18 mouse cellular contexts compared by ENCODE assay signal in the genomic region with DNA sequence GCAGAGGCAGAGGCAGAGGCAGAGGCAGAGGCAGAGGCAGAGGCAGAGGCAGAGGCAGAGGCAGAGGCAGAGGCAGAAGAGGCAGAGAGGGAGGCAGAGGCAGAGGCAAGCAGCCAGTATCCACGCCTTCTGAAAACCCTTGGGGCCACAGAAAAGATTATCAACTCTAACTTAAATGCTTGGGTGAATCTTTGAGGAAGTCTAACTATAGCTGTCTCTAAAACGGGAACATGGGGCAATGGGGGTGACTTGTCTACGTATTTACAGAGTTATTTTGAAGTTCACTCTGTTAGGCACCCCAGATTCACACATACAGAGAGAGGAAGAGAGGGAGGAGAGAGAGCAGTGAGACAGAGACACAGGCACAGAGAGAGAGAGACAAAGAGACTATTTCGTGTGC.
DNase-seq lines count a peak whose midpoint lies in the region; ATAC-seq and TF ChIP-seq lines count a peak whose summit lies in the region.
"Had no signal": no experiment of that assay in that cellular context is flagged by ENCODE, and none has a peak within 500 bp of the region (broad histone marks: within the 10 kb centered on the region; RNA-seq: fewer than 3 reads in every experiment).

No protein-coding gene starts in this region.

- no peak overlapping the region for H3K27ac ChIP-seq in liver, adult 2 months (replicated peaks; ENCODE audit: insufficient read depth, low read depth, low read length)
- H3K27ac ChIP-seq in liver, embryonic 11.5 days (ENCODE audit: low read depth, low read length) = no peak overlapping the region
- H3K27ac ChIP-seq in CH12.LX (ENCODE audit: insufficient read depth, low read depth) = peak overlapping the region; percentile 67
- H3K27ac ChIP-seq in hindbrain, embryonic 12.5 days = no peak overlapping the region
- H3K27ac ChIP-seq: embryonic facial prominence, embryonic 10.5 days; forebrain, embryonic 13.5 days; heart, embryonic 15.5 days; limb, embryonic 15.5 days; midbrain, embryonic 12.5 days had no signal

- peaks cover 2% of the 10 kb centered on the region; the same call in 1 of the 2 replicates for H3K4me1 ChIP-seq in liver, adult 2 months (ENCODE audit: control insufficient read depth, insufficient read depth, low read length)
- peaks cover 29% of the 10 kb centered on the region for H3K4me1 ChIP-seq in liver, embryonic 11.5 days (replicated peaks; ENCODE audit: control insufficient read depth, insufficient read depth, low read length)
- peaks cover 30 to 54% of the 10 kb centered on the region in 2 experiments for H3K4me1 ChIP-seq in CH12.LX (ENCODE audit: control insufficient read depth in 1 of 2, insufficient read depth in 2 of 2)
- peaks cover 4% of the 10 kb centered on the region for H3K4me1 ChIP-seq in hindbrain, embryonic 12.5 days

- no peak overlapping the region for H3K9ac ChIP-seq in liver, adult 2 months (ENCODE audit: low read depth, low read length)
- no peak overlapping the region for H3K9ac ChIP-seq in liver, embryonic 11.5 days (ENCODE audit: low read depth, low read length)
- H3K9ac ChIP-seq in CH12.LX (ENCODE audit: insufficient read depth, low read depth) = no peak overlapping the region
- no peak overlapping the region for H3K9ac ChIP-seq in hindbrain, embryonic 12.5 days
- H3K9ac ChIP-seq: forebrain, embryonic 13.5 days; heart, embryonic 15.5 days; limb, embryonic 15.5 days; midbrain, embryonic 12.5 days had no signal

- TF ChIP-seq CTCF in liver, adult 2 months (IDR thresholded peaks at IDR 0.05; ENCODE audit: low read depth, low read length) = no peak
- no peak for TF ChIP-seq CTCF in CH12.LX (conservative IDR thresholded peaks at IDR 0.05 in 1 of 2, IDR thresholded peaks at IDR 0.05 in 1 of 2; ENCODE audit: low read depth in 2 of 2, low read length in 2 of 2)

- 74% methylated on average over 4 of the region's 4 CpGs for WGBS in liver, adult 2 months
- 49% methylated on average over 4 of the region's 4 CpGs for WGBS in liver, embryonic 11.5 days
- 86% methylated on average over 4 of the region's 4 CpGs for WGBS in hindbrain, embryonic 12.5 days

- intact Hi-C loops in left cerebral cortex, postnatal 4 days (cut with DNase I) = no loop called here

- H3K79me2 ChIP-seq in liver, adult 2 months (ENCODE audit: control insufficient read depth, insufficient read depth, low read length) = no peaks in the 10 kb centered on the region
- peaks cover 47% of the 10 kb centered on the region for H3K79me2 ChIP-seq in CH12.LX (replicated peaks; ENCODE audit: control insufficient read depth, extremely low read depth, insufficient read depth, poor library complexity, severe bottlenecking)

- dilution Hi-C loops in CH12.LX (cut with MboI; ENCODE audit: extremely low pct_ligation_motif_present, extremely low pct_unique_long_range_greater_than_20kb, low sequenced_read_pairs) = no loop called here

- no peaks in the 10 kb centered on the region for H3K36me3 ChIP-seq in liver, adult 2 months (ENCODE audit: control insufficient read depth, insufficient read depth, low read length)
- no peaks in the 10 kb centered on the region for H3K36me3 ChIP-seq in liver, embryonic 11.5 days (ENCODE audit: control insufficient read depth, insufficient read depth, low read length)
- H3K36me3 ChIP-seq in CH12.LX (replicated peaks in 1 of 2; ENCODE audit: control insufficient read depth in 1 of 2, insufficient read depth in 1 of 2, low read length in 1 of 2) = peaks cover 10 to 24% of the 10 kb centered on the region in 2 experiments
- no peaks in the 10 kb centered on the region for H3K36me3 ChIP-seq in hindbrain, embryonic 12.5 days
- H3K36me3 ChIP-seq: embryonic facial prominence, embryonic 10.5 days; heart, embryonic 15.5 days; limb, embryonic 15.5 days; midbrain, embryonic 12.5 days had no signal

- no peak for TF ChIP-seq RAD21 in CH12.LX (IDR thresholded peaks at IDR 0.05; ENCODE audit: low read depth, low read length)

- DNase-seq in liver, adult 2 months (ENCODE audit: extremely low read depth, low read depth, low spot score) = peak; percentile 40
- no peak for DNase-seq in liver, embryonic 11.5 days (ENCODE audit: low spot score)
- DNase-seq in CH12.LX (ENCODE audit: extremely low read depth) = no peak
- DNase-seq in induced T-regulatory cell, adult 2 months (ENCODE audit: low read depth) = peak; percentile 46
- peak; percentile 35 for DNase-seq in naive thymus-derived CD4-positive, alpha-beta T cell, adult 2 months (ENCODE audit: low read depth)
- DNase-seq in adrenal gland, postnatal 14 days = no peak
- no peak for DNase-seq in left cerebral cortex, postnatal 4 days
- DNase-seq: cerebellum, adult 11-12 months; cerebellum, postnatal 25 days; kidney, adult 9 months; kidney, postnatal 4 days; lung, postnatal 10 days had no signal

- no peak for ATAC-seq in liver, embryonic 11.5 days (replicated peaks; ENCODE audit: low FRiP score)
- no peak for ATAC-seq in hindbrain, embryonic 12.5 days (ENCODE audit: low FRiP score)
- ATAC-seq: forebrain, embryonic 13.5 days had no signal

- H3K4me3 ChIP-seq in liver, adult 2 months (ENCODE audit: insufficient read depth, low read depth, low read length) = no peak overlapping the region
- no peak overlapping the region for H3K4me3 ChIP-seq in liver, embryonic 11.5 days (ENCODE audit: low read depth, low read length)
- no peak overlapping the region for H3K4me3 ChIP-seq in CH12.LX (replicated peaks in 1 of 3; ENCODE audit: low read depth in 2 of 3, low read length in 2 of 3, poor library complexity in 1 of 3)
- no peak overlapping the region for H3K4me3 ChIP-seq in hindbrain, embryonic 12.5 days
- H3K4me3 ChIP-seq: embryonic facial prominence, embryonic 10.5 days; forebrain, embryonic 13.5 days; heart, embryonic 15.5 days; limb, embryonic 15.5 days; midbrain, embryonic 12.5 days had no signal

- TF ChIP-seq EP300 in CH12.LX (IDR thresholded peaks at IDR 0.05; ENCODE audit: low read length) = no peak; the same call in 1 of the 2 replicates

- no peak for TF ChIP-seq POLR2A in liver, adult 2 months (IDR thresholded peaks at IDR 0.05; ENCODE audit: extremely low read depth, insufficient read depth, low read length)
- no peak for TF ChIP-seq POLR2A in CH12.LX (IDR thresholded peaks at IDR 0.05; ENCODE audit: low read depth, low read length)

- no peak overlapping the region for H3K4me2 ChIP-seq in liver, embryonic 11.5 days
- H3K4me2 ChIP-seq in CH12.LX (ENCODE audit: insufficient read depth, low read depth, poor library complexity, severe bottlenecking) = peak overlapping the region; percentile 37; the same call in 1 of the 2 replicates
- no peak overlapping the region for H3K4me2 ChIP-seq in hindbrain, embryonic 12.5 days (replicated peaks)
- H3K4me2 ChIP-seq: forebrain, embryonic 13.5 days; heart, embryonic 15.5 days; limb, embryonic 15.5 days; midbrain, embryonic 12.5 days had no signal

- in situ Hi-C loops in CH12.LX (cut with MboI; ENCODE audit: low pct_ligation_motif_present, low pct_unique_long_range_greater_than_20kb, low sequenced_read_pairs) = no loop called here

- H3K27me3 ChIP-seq in liver, adult 2 months (ENCODE audit: control insufficient read depth, insufficient read depth, low read length) = no peaks in the 10 kb centered on the region
- H3K27me3 ChIP-seq in liver, embryonic 11.5 days (replicated peaks; ENCODE audit: control insufficient read depth, insufficient read depth, low read length) = no peaks in the 10 kb centered on the region
- no peaks in the 10 kb centered on the region for H3K27me3 ChIP-seq in CH12.LX (replicated peaks)
- no peaks in the 10 kb centered on the region for H3K27me3 ChIP-seq in hindbrain, embryonic 12.5 days
- H3K27me3 ChIP-seq: forebrain, embryonic 13.5 days; heart, embryonic 15.5 days; limb, embryonic 15.5 days; midbrain, embryonic 12.5 days had no signal

- no peaks in the 10 kb centered on the region for H3K9me3 ChIP-seq in liver, embryonic 11.5 days (ENCODE audit: control insufficient read depth, low read length)
- no peaks in the 10 kb centered on the region for H3K9me3 ChIP-seq in CH12.LX (replicated peaks; ENCODE audit: low read length)
- no peaks in the 10 kb centered on the region for H3K9me3 ChIP-seq in hindbrain, embryonic 12.5 days (replicated peaks)
- H3K9me3 ChIP-seq: embryonic facial prominence, embryonic 10.5 days; forebrain, embryonic 13.5 days; heart, embryonic 15.5 days; limb, embryonic 15.5 days; midbrain, embryonic 12.5 days had no signal

TF ChIP-seq in CH12.LX, 34 proteins besides CTCF, POLR2A, EP300 and RAD21:
- TF ChIP-seq ETS1 (conservative IDR thresholded peaks at IDR 0.05; ENCODE audit: low read depth, low read length) = peak; percentile 58
- TF ChIP-seq POLR2AphosphoS2 (IDR thresholded peaks at IDR 0.05; ENCODE audit: low read depth, low read length) = no peak
TF ChIP-seq in CH12.LX: peak in this region for 1.

Comparison
In these comparisons a context has a peak if more than half of its experiments do, and no peak if none do; other contexts are left out.
1. DNase-seq: peak in liver, adult 2 months (single experiment), induced T-regulatory cell, adult 2 months (single experiment) and naive thymus-derived CD4-positive, alpha-beta T cell, adult 2 months (single experiment); none in liver, embryonic 11.5 days (single experiment), CH12.LX (single experiment), adrenal gland, postnatal 14 days (single experiment) and left cerebral cortex, postnatal 4 days (single experiment).